Mouse (Mus musculus) splenic B cell, adult 2 months (primary cell): Measurements from ENCODE around the gene Large1.
"Not testable (repeated sequence)": the region's sequence is repeated elsewhere in the genome, so short reads cannot be mapped to it uniquely, and the experiment has no call there.

Source experiments
- DNase-seq: peaks from one replicate; pipeline ENCODE4 v3.0.0-alpha.2; 2011; ENCODE audit warnings: low read depth, low spot score
- H3K27me3 ChIP-seq: 2 replicates; pipeline ENCODE4 v1.6.1; 2012; ENCODE audit warnings: mild to moderate bottlenecking, low read length, moderate library complexity, mixed read lengths; ENCODE audit not compliant: control insufficient read depth, poor library complexity, insufficient read depth, severe bottlenecking
- H3K36me3 ChIP-seq: 2 replicates; pipeline ENCODE4 v1.6.1; 2012; ENCODE audit warnings: mild to moderate bottlenecking, low read length, moderate library complexity, mixed read lengths; ENCODE audit not compliant: control insufficient read depth, poor library complexity, insufficient read depth, severe bottlenecking

The Large1 gene

DNA sequence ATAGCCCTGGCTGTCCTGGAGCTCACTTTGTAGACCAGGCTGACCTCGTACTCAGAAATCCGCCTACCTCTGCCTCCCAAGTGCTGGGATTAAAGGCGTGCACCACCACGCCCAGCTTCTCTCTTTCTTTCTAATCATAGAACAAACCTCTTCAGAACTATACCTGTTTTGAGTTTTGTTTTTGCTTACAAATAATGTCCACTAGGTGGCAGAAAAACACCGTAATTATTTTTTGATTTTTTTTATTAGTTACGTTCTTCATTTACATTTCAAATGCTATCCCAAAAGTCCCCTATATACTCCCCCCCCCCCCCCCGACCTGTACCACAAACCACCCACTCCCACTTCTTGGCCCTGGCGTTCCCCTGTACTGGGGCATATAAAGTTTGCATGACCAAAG is 411.9 kb downstream of the Large1 start:
- not testable (repeated sequence) for DNase-seq, H3K36me3 ChIP-seq, H3K27me3 ChIP-seq

DNA sequence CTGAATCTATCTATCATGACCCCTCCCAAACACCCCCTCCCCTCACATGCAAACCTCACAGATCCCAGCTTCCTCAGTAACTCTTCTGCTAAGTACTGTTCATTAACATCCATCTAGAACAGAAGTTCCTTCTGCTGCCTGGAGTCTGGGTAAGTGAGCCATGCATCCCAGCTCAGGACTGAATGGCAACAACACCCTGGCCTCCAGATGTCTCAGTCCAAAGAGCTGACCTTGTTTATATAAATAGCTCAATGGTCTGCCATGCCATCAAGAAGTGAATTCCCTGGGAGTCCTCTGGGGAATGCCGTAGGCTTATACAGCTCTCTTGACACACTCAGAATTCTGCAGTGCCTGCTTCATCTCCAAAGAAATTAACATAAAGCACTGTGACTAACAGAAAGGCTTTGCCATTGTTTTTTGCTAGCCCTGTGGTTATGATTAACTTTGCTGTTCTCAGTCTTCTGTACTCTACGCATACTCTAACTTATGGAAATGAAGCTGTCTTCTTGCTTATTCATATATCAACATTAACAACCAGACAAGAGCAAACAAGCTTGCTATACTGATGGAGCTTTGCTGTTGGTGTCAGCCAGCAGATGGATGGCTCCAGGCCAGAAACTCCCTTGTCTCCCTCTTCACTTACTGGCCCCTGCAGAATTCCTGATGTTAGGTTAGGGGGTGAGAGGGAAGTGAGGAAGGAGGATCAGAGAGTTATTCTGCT is 434.0 kb downstream of the Large1 start:
- DNase-seq = no peak
- H3K27me3 ChIP-seq = no peaks in the 10 kb centered on the region
- H3K36me3 ChIP-seq = no peaks in the 10 kb centered on the region

GRCm38 (mm10) chr8:72905491-72905890 is 447.8 kb downstream of the Large1 start:
- DNase-seq = no peak
- no peaks in the 10 kb centered on the region for H3K27me3 ChIP-seq
- no peaks in the 10 kb centered on the region for H3K36me3 ChIP-seq

- Histone ChIP-seq H3K36me3 (no peaks in the 10 kb centered on the region), H3K27me3 (no peaks in the 10 kb centered on the region)
- DNase-seq = no peak
Observed at GRCm38 (mm10) chr8:72901591-72901990, 451.7 kb downstream of the Large1 start.

DNA sequence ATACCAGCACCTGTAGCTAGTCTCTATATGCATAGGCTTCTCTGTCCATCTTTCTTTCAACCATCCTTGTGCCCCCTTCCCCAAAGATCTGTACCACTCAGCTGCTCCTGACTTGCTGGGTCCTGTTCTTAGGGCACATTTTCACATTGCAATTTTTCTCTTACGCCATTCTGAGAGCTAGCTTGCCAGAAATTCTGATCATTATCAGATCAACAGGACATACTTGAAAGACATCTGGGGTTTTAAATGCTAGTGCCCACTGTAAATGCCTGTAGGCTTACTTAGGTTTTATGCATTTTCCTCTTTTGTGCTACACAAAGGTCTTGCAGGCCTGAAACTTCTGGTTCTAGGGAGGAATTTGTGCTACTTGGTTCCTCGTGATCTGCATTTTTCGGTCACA is 454.0 kb downstream of the Large1 start:
- DNase-seq = no peak
- Histone ChIP-seq H3K36me3 (no peaks in the 10 kb centered on the region), H3K27me3 (no peaks in the 10 kb centered on the region)

- Histone ChIP-seq H3K27me3 (no peaks in the 10 kb centered on the region), H3K36me3 (no peaks in the 10 kb centered on the region)
- no peak for DNase-seq
Observed at GRCm38 (mm10) chr8:72883033-72883432, 470.3 kb downstream of the Large1 start.

- DNase-seq = no peak
- Histone ChIP-seq H3K27me3 (no peaks in the 10 kb centered on the region), H3K36me3 (no peaks in the 10 kb centered on the region)
Observed at GRCm38 (mm10) chr8:72873411-72873810, 479.9 kb downstream of the Large1 start.

- H3K36me3 ChIP-seq = no peaks in the 10 kb centered on the region
- no peak for DNase-seq
- H3K27me3 ChIP-seq = no peaks in the 10 kb centered on the region
Observed at GRCm38 (mm10) chr8:72846881-72847280, 506.5 kb downstream of the Large1 start.

- Histone ChIP-seq H3K36me3 (no peaks in the 10 kb centered on the region), H3K27me3 (no peaks in the 10 kb centered on the region)
- DNase-seq = no peak
Observed at GRCm38 (mm10) chr8:72835863-72836262, 517.5 kb downstream of the Large1 start.

DNA sequence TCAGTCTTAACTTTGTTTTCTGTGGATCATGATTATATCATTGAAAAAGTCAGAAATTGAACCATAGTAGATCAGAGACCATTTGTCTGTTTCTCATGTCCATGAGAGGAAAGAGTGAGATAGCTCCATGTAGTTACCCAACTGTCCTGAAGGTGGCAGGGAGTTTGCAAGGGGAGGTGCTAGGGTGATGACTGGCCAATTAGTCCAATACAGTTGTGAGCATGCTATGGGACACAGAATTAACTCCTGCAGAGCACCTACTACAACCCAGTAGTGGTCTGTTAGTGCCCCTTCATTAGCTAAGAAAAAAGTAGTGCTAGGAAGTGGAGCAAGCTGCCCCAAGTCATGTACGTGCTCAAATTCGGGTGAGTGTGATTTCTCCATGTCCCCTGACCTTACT is 520.2 kb downstream of the Large1 start:
- no peak for DNase-seq
- no peaks in the 10 kb centered on the region for H3K36me3 ChIP-seq
- no peaks in the 10 kb centered on the region for H3K27me3 ChIP-seq

GRCm38 (mm10) chr8:72832371-72832770 is 521.0 kb downstream of the Large1 start:
- Histone ChIP-seq H3K27me3 (no peaks in the 10 kb centered on the region), H3K36me3 (no peaks in the 10 kb centered on the region)
- DNase-seq = no peak

DNA sequence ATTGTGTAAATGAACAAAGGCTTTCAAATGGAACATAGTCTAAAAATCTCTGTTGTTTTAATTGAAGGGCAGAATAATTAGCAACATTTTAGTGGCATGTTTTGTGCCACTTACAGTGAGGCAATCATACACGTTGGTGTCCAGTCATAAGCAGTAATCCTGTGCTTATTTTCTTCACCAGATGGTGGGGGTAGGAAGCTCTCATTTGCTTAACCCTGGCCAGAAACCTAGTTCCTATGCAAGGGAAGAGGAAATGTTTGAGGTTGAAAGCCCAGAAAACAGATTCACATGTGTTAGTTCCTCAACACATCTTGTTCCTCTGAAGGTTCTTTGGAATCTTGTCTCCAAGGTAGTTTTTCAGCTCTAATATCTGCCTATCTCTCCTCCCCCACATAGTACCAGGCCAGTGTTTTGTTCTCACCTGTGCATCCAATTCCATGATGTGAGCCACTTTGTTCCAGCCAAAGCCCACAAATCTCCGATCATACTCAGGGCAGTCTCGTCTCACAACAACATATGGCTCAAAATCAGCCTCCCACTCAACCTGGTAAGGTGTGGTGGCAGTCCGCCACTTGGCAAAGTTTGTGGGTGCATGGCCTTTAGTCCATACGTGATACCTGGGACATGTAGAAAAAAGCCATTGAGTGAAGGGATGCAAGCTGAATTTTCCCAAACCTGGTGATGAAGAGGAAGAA is 535.5 kb downstream of the Large1 start:
- DNase-seq = no peak
- Histone ChIP-seq H3K27me3 (no peaks in the 10 kb centered on the region), H3K36me3 (no peaks in the 10 kb centered on the region)

DNA sequence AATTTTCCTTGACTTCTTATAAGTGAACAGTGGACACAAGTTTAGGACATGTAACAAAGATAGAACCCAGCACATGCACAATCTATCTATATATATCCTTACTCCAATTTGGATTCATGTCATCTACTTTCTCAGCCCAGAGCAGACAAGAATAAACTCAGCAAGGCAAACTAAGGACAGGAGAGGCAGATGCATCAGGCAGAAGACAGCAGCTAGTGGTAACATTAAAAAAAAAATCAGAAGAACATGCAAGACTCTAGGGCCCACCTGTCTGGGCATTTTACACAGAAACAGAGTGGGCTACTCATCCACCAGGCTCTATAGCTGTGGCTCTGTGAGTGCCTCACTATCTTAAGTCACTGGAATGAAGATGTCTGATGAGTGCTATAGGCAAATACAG is 536.7 kb downstream of the Large1 start:
- DNase-seq = no peak
- Histone ChIP-seq H3K27me3 (no peaks in the 10 kb centered on the region), H3K36me3 (no peaks in the 10 kb centered on the region)

- DNase-seq = no peak
- no peaks in the 10 kb centered on the region for H3K36me3 ChIP-seq
- no peaks in the 10 kb centered on the region for H3K27me3 ChIP-seq
Observed at GRCm38 (mm10) chr8:72815681-72816080, 537.7 kb downstream of the Large1 start.

DNA sequence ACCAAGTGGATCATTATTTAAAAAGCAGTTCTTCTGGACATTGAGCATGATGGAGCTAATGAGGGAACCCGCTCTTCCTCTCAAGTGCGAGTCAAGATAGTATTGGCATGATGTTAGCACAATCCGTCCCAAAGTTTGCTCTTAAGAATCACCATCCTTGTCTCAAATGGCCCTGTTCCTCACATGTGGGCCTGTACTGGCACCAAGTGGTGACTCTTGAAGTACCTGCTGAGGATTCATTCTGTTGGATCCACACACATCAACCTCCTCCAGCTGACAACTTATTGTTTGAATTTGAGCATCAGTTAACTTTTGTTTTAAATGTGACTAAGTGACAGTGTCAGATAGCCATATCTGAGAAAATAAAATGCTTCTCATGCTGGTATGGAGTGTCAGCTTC is 540.6 kb downstream of the Large1 start:
- Histone ChIP-seq H3K27me3 (no peaks in the 10 kb centered on the region), H3K36me3 (no peaks in the 10 kb centered on the region)
- no peak for DNase-seq

DNA sequence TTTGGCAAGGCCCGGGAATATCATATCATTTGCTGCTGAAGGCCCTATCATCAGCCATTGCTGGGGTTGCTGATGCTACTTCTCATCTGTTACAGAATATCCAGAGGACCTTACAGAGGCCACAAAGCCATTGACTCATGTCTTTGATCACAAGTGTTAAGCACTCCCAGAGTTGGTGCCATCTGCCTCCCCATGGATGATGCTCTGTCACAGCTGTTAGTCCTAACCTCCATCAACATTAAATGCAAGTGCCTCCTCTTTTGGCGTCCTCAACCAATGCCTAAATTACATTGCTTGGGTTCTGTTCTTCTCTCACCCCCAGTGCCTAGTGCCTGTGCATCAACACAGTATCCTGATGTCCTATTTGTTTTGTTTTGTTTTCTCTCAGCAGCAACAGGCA is 551.8 kb downstream of the Large1 start:
- Histone ChIP-seq H3K27me3 (no peaks in the 10 kb centered on the region), H3K36me3 (no peaks in the 10 kb centered on the region)
- DNase-seq = no peak
